Comparison of ENCODE assay signal across 8 mouse cellular contexts in genomic region chr13:59840429-59841169, GRCm38 (mm10). TPM values are rescaled to one million over a fixed set of nuclear protein-coding genes. Genes with fewer than 3 reads are reported as not detected.
DNase-seq lines count a peak whose midpoint lies in the region; ATAC-seq lines count a peak whose summit lies in the region.

No protein-coding gene starts in this region.

- WGBS in heart, embryonic 11.5 days (ENCODE audit: insufficient replicate concordance) = 75% methylated on average over 11 of the region's 11 CpGs
- WGBS in midbrain, embryonic 14.5 days = 77% methylated on average over 11 of the region's 11 CpGs

- H3K27me3 ChIP-seq in heart, embryonic 11.5 days (ENCODE audit: control insufficient read depth, insufficient read depth, low read length) = no peaks in the 10 kb centered on the region
- no peaks in the 10 kb centered on the region for H3K27me3 ChIP-seq in midbrain, embryonic 14.5 days (ENCODE audit: control insufficient read depth, insufficient read depth, low read length)

- no peak overlapping the region for H3K9ac ChIP-seq in heart, embryonic 11.5 days (ENCODE audit: low read depth, low read length)
- no peak overlapping the region for H3K9ac ChIP-seq in midbrain, embryonic 14.5 days (replicated peaks; ENCODE audit: low read length)

- intact Hi-C loops in left cerebral cortex, postnatal 36 days (cut with DNase I) = loop anchor here (2.0 kb wide), 1 partner anchor 1204 kb away; no protein-coding TSS in a partner anchor

- no peaks in the 10 kb centered on the region for H3K9me3 ChIP-seq in heart, embryonic 11.5 days (replicated peaks; ENCODE audit: control insufficient read depth, low read length)
- H3K9me3 ChIP-seq in midbrain, embryonic 14.5 days (ENCODE audit: control insufficient read depth, low read length) = no peaks in the 10 kb centered on the region

- DNase-seq in heart, adult 11 months = peak; percentile 97
- DNase-seq in cerebellum, adult 8-10 months = peak; percentile 48
- DNase-seq in frontal cortex, postnatal 14 days (ENCODE audit: low spot score in 2 of 2) = peak; percentile 74 to 78
- DNase-seq in induced T-regulatory cell, adult 2 months (ENCODE audit: low read depth) = peak; percentile 96
- DNase-seq in left cerebral cortex, postnatal 36 days (ENCODE audit: low spot score in 2 of 2) = peak; percentile 71 to 77
- DNase-seq in midbrain, embryonic 14.5 days = peak; percentile 93
- DNase-seq in spleen, adult 12 weeks (ENCODE audit: low spot score) = peak; percentile 77

- H3K36me3 ChIP-seq in heart, embryonic 11.5 days (ENCODE audit: control insufficient read depth, insufficient read depth, low read length) = no peaks in the 10 kb centered on the region
- no peaks in the 10 kb centered on the region for H3K36me3 ChIP-seq in midbrain, embryonic 14.5 days (ENCODE audit: control insufficient read depth, insufficient read depth, low read length)

- H3K27ac ChIP-seq in heart, embryonic 11.5 days (ENCODE audit: low read depth, low read length) = no peak overlapping the region
- no peak overlapping the region for H3K27ac ChIP-seq in midbrain, embryonic 14.5 days (replicated peaks; ENCODE audit: low read depth, low read length)

- no peak overlapping the region for H3K4me3 ChIP-seq in heart, embryonic 11.5 days (ENCODE audit: low read depth, low read length)
- H3K4me3 ChIP-seq in midbrain, embryonic 14.5 days (replicated peaks; ENCODE audit: low read depth, low read length) = no peak overlapping the region

- no peak overlapping the region for H3K4me2 ChIP-seq in heart, embryonic 11.5 days
- no peak overlapping the region for H3K4me2 ChIP-seq in midbrain, embryonic 14.5 days (ENCODE audit: low read length)

- ATAC-seq in heart, embryonic 11.5 days (replicated peaks; ENCODE audit: insufficient number of reproducible peaks, low FRiP score, low TSS enrichment) = no peak
- ATAC-seq in midbrain, embryonic 14.5 days (ENCODE audit: low FRiP score, low TSS enrichment) = 0 out of 2 replicates have a peak, but pooled peaks have one; percentile 46

- H3K4me1 ChIP-seq in heart, embryonic 11.5 days (ENCODE audit: control insufficient read depth, insufficient read depth, low read length) = peaks cover 3% of the 10 kb centered on the region; the same call in 1 of the 2 replicates
- no peaks in the 10 kb centered on the region for H3K4me1 ChIP-seq in midbrain, embryonic 14.5 days (ENCODE audit: control insufficient read depth, insufficient read depth, low read length)

RNA-seq across cellular contexts. Expression of gene Tut7, which starts 17.7 kb away (rescaled TPM):
- polyA plus RNA-seq in heart, embryonic 11.5 days (2014; fragmentation: Nextera tagmentation; extraction: Ambion mirVana) = 40.1 and 45.1 TPM in 2 replicates
- total RNA-seq in left cerebral cortex, postnatal 36 days (2021) = 10 to 100 TPM; 56.0 to 66.8 TPM
- 34.3 and 50.4 TPM in 2 replicates for polyA plus RNA-seq in midbrain, embryonic 14.5 days (2014; fragmentation: Nextera tagmentation; extraction: Ambion mirVana)

RNA-seq across cellular contexts. Expression of gene Gm49354, which starts 58.6 kb away (rescaled TPM):
- polyA plus RNA-seq in heart, embryonic 11.5 days (2014; fragmentation: Nextera tagmentation; extraction: Ambion mirVana) = not detected in 2 replicates
- total RNA-seq in left cerebral cortex, postnatal 36 days (2021) = not detected
- not detected in 2 replicates for polyA plus RNA-seq in midbrain, embryonic 14.5 days (2014; fragmentation: Nextera tagmentation; extraction: Ambion mirVana)
